Mouse (Mus musculus): ENCODE measurements around the gene Zpbp2. TPM values are rescaled to one million over a fixed set of nuclear protein-coding genes. Genes with fewer than 3 reads are reported as not detected.

Gene Zpbp2
- total RNA-seq, 1 experiment from 2014 or later, result 1.0 TPM

Other genes with a start within 250 kb of the Zpbp2 start
- gene Neurod2, start 221.4 kb upstream of the Zpbp2 start, total RNA-seq (2017), result not detected in 3 replicates
- gene Ppp1r1b, start 202.7 kb upstream of the Zpbp2 start, total RNA-seq (2017), result not detected in 3 replicates
- gene Stard3, start 192.7 kb upstream of the Zpbp2 start, total RNA-seq (2017), result 29.2 to 57.7 TPM (median 50.9 TPM) in 3 replicates
- gene Tcap, start 167.3 kb upstream of the Zpbp2 start, total RNA-seq (2017), result 1.6 TPM in 1 of 3 replicates, not detected in the others
- gene Pnmt, start 164.6 kb upstream of the Zpbp2 start, total RNA-seq (2017), result not detected in 3 replicates
- 2.3 to 6.1 TPM (median 4.6 TPM) in 3 replicates for gene Pgap3, start 150.6 kb upstream of the Zpbp2 start, total RNA-seq (2017)
- 0.57 TPM in 1 of 3 replicates, not detected in the others for gene Erbb2, start 138.6 kb upstream of the Zpbp2 start, total RNA-seq (2017)
- gene Mien1, start 112.1 kb upstream of the Zpbp2 start, total RNA-seq (2017), result 37.7 to 75.9 TPM (median 57.5 TPM) in 3 replicates
- 0.76 TPM in 1 of 3 replicates, not detected in the others for gene Grb7, start 104.7 kb upstream of the Zpbp2 start, total RNA-seq (2017)
- 82.2 to 248 TPM (median 102 TPM) in 3 replicates for gene Ikzf3, start 5.1 kb upstream of the Zpbp2 start, total RNA-seq (2017)
- 10.6 to 34.4 TPM (median 16.6 TPM) in 3 replicates for gene Ormdl3, start 36.3 kb downstream of the Zpbp2 start, total RNA-seq (2017)
- not detected in 3 replicates for gene Lrrc3c, start 47.2 kb downstream of the Zpbp2 start, total RNA-seq (2017)
- gene Gm12355, start 74.6 kb downstream of the Zpbp2 start, total RNA-seq (2017), result 0.43 to 1.6 TPM in 2 of 3 replicates, not detected in the other
- not detected in 3 replicates for gene Gsdma3, start 75.3 kb downstream of the Zpbp2 start, total RNA-seq (2017)
- gene Gsdma2, start 95.7 kb downstream of the Zpbp2 start, total RNA-seq (2017), result not detected in 3 replicates
- gene Gsdma, start 113.3 kb downstream of the Zpbp2 start, total RNA-seq (2017), result not detected in 3 replicates
- gene Psmd3, start 131.5 kb downstream of the Zpbp2 start, total RNA-seq (2017), result 37.4 to 50.9 TPM (median 37.8 TPM) in 3 replicates
- not detected in 3 replicates for gene Csf3, start 150.2 kb downstream of the Zpbp2 start, total RNA-seq (2017)
- 10.9 to 25.7 TPM (median 22.4 TPM) in 3 replicates for gene Med24, start 178.3 kb downstream of the Zpbp2 start, total RNA-seq (2017)
- 3.4 to 5.4 TPM (median 4.3 TPM) in 3 replicates for gene Thra, start 189.5 kb downstream of the Zpbp2 start, total RNA-seq (2017)
- gene Nr1d1, start 224.2 kb downstream of the Zpbp2 start, total RNA-seq (2017), result 0.68 to 4.7 TPM (median 1.9 TPM) in 3 replicates
- 108 to 125 TPM (median 112 TPM) in 3 replicates for gene Msl1, start 244.4 kb downstream of the Zpbp2 start, total RNA-seq (2017)

Data from monocyte, adult 5-6 weeks (primary cell).